Mouse (Mus musculus) hindbrain, postnatal 0 days (tissue): ENCODE results near the gene Gm45140. TPM values are rescaled to one million over a fixed set of nuclear protein-coding genes. Genes with fewer than 3 reads are reported as not detected.

Source experiments
- ATAC-seq: fragments of 200-750 bp; cut with Nextera tagmentation; 2 replicates; pipeline ENCODE4 v1.8.0; 2017; ENCODE audit warnings: mild to moderate bottlenecking, moderate TSS enrichment, moderate library complexity
- DNase-seq: peaks from one replicate; pipeline ENCODE4 v3.0.0-alpha.2; 2015; ENCODE audit warnings: low spot score
- H3K27ac ChIP-seq: fragments of 300-500 bp; sonication (generic); 2 replicates; pipeline ENCODE4 v1.5.1; 2014; ENCODE audit warnings: mild to moderate bottlenecking
- H3K27me3 ChIP-seq: fragments of 300-500 bp; sonication (generic); 2 replicates; pipeline ENCODE4 v1.6.1; 2014; ENCODE audit warnings: low read length, mixed read lengths; ENCODE audit not compliant: insufficient read depth
- H3K36me3 ChIP-seq: fragments of 300-500 bp; sonication (generic); 2 replicates; pipeline ENCODE4 v1.6.1; 2014; ENCODE audit warnings: low read length, mixed read lengths; ENCODE audit not compliant: insufficient read depth
- H3K4me1 ChIP-seq: fragments of 300-500 bp; sonication (generic); 2 replicates; pipeline ENCODE4 v1.6.1; 2014; ENCODE audit warnings: antibody characterized with exemption, low read length, mixed read lengths; ENCODE audit not compliant: insufficient read depth
- H3K4me2 ChIP-seq: fragments of 300-500 bp; sonication (generic); 2 replicates; pipeline ENCODE4 v1.6.1; 2014; ENCODE audit warnings: low read depth, mild to moderate bottlenecking, low read length, moderate library complexity, mixed read lengths
- H3K4me3 ChIP-seq: fragments of 300-500 bp; sonication (generic); 2 replicates; pipeline ENCODE4 v1.5.1; 2014; ENCODE audit warnings: low read length
- H3K9ac ChIP-seq: fragments of 300-500 bp; sonication (generic); replicated peaks from 2 replicates; pipeline ENCODE4 v1.6.1; 2014; ENCODE audit warnings: mild to moderate bottlenecking, low read length, moderate library complexity, mixed read lengths
- H3K9me3 ChIP-seq: fragments of 300-500 bp; sonication (generic); 2 replicates; pipeline ENCODE4 v1.6.1; 2016; ENCODE audit warnings: low read length, mixed read lengths
- CTCF ChIP-seq: IDR thresholded peaks from 2 replicates; pipeline ENCODE4 v1.5.1; 2016; ENCODE audit warnings: antibody characterized with exemption, control low read depth, low read depth
- WGBS: fragments of 180-500 bp; shearing (Covaris S2); extraction: QIAGEN DNeasy Blood & Tissue Kit; methylation state at CpG from one replicate; pipeline ENCODE4 v1.1.7; 2014; 5-methylcytosine and 5-hydroxymethylcytosine counted together
- polyA plus RNA-seq: library from polyadenylated mRNA; unstranded; fragments of >200 nt; fragmentation: Nextera tagmentation; extraction: Ambion mirVana; gene quantifications from 2 replicates; pipeline ENCODE4 v1.2.1, GENCODE M21; 2015
- total RNA-seq: library from RNA; depleted of rRNA; stranded (reverse); fragments of >200 nt; gene quantifications from 2 replicates; pipeline ENCODE4 v1.2.3, GENCODE M21; 2014

The Gm45140 gene
- total and polyA plus RNA-seq, 2 experiments from 2014 or later, result 2.0 TPM; not detected in 1

- TF ChIP-seq CTCF, result no peak
- Histone ChIP-seq H3K27me3 (no peaks in the 10 kb centered on the region), H3K27ac (no peak overlapping the region), H3K4me2 (no peak overlapping the region), H3K9ac (no peak overlapping the region), H3K4me1 (no peaks in the 10 kb centered on the region), H3K4me3 (no peak overlapping the region), H3K36me3 (no peaks in the 10 kb centered on the region), H3K9me3 (no peaks in the 10 kb centered on the region)
- DNase-seq (no peak), ATAC-seq (no peak)
- 86% methylated on average over 6 of the region's 6 CpGs for WGBS
Measured at GRCm38 (mm10) chr6:87866211-87866610, 30.6 kb upstream of the Gm45140 start.

- Histone ChIP-seq H3K4me2 (no peak overlapping the region), H3K4me3 (no peak overlapping the region), H3K9me3 (no peaks in the 10 kb centered on the region), H3K4me1 (no peaks in the 10 kb centered on the region), H3K27me3 (no peaks in the 10 kb centered on the region), H3K9ac (no peak overlapping the region), H3K27ac (no peak overlapping the region), H3K36me3 (no peaks in the 10 kb centered on the region)
- whole genome bisulfite sequencing, result 65% methylated on average over 1 of the region's 1 CpGs
- no peak for TF ChIP-seq CTCF
- DNase-seq, result no peak
- no peak for ATAC-seq
Measured at GRCm38 (mm10) chr6:87857071-87857470, 21.5 kb upstream of the Gm45140 start.

DNA sequence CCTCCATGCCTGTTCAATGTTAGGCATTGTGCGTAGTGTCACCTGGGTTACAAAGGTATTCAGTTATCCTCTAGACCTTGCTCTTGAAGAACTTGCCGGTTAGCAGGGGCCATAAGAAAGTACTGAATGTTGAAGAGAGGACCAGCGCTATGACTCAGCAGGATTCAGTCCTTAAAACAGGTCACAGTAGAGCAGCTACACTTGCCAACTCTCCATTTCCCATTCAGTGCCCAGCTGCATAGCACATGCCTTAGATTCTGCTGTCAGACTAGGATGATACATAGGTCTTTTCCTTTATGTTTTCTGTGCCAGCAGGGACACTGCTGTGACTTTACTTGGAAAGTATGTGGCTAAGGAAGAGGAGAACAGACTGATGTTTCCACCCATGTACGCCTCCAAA, 17.9 kb upstream of the Gm45140 start:
- Histone ChIP-seq H3K27me3 (no peaks in the 10 kb centered on the region), H3K9ac (no peak overlapping the region), H3K4me2 (no peak overlapping the region), H3K9me3 (no peaks in the 10 kb centered on the region), H3K4me3 (no peak overlapping the region), H3K36me3 (no peaks in the 10 kb centered on the region), H3K27ac (no peak overlapping the region), H3K4me1 (peaks cover 8% of the 10 kb centered on the region; the same call in 1 of the 2 replicates)
- no peak for DNase-seq
- TF ChIP-seq CTCF, result no peak
- no peak for ATAC-seq
- WGBS, result 82% methylated on average over 4 of the region's 4 CpGs

DNA sequence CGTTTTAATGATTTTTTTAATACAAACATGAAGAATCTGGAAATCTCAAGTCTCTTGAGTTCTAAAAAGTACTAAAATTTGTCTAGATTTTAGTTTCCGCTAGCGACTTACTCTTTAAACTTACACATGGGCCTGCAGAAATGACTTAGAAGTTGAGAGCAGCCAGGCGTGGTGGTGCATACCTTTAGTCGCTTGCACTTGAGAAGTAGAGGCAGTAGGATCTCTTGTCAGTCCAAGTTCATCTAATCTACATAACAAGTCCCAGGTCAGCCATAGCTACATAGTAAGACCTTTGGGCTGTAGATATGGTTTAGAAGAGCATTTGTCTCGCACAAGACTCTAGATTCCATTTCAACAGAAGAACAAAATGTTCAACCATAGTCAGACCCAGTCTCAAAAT, 16.3 kb upstream of the Gm45140 start:
- peaks cover 9% of the 10 kb centered on the region; the same call in 1 of the 2 replicates for H3K4me1 ChIP-seq
- no peaks in the 10 kb centered on the region for H3K9me3 ChIP-seq
- TF ChIP-seq CTCF, result no peak
- H3K27me3 ChIP-seq, result no peaks in the 10 kb centered on the region
- no peak overlapping the region; the same call in 1 of the 2 replicates for H3K9ac ChIP-seq
- no peaks in the 10 kb centered on the region for H3K36me3 ChIP-seq
- no peak overlapping the region for H3K27ac ChIP-seq
- DNase-seq (no peak), ATAC-seq (no peak)
- no peak overlapping the region for H3K4me3 ChIP-seq
- 84% methylated on average over 6 of the region's 6 CpGs for WGBS
- H3K4me2 ChIP-seq, result peak overlapping the region; percentile 83; the same call in 1 of the 2 replicates

DNA sequence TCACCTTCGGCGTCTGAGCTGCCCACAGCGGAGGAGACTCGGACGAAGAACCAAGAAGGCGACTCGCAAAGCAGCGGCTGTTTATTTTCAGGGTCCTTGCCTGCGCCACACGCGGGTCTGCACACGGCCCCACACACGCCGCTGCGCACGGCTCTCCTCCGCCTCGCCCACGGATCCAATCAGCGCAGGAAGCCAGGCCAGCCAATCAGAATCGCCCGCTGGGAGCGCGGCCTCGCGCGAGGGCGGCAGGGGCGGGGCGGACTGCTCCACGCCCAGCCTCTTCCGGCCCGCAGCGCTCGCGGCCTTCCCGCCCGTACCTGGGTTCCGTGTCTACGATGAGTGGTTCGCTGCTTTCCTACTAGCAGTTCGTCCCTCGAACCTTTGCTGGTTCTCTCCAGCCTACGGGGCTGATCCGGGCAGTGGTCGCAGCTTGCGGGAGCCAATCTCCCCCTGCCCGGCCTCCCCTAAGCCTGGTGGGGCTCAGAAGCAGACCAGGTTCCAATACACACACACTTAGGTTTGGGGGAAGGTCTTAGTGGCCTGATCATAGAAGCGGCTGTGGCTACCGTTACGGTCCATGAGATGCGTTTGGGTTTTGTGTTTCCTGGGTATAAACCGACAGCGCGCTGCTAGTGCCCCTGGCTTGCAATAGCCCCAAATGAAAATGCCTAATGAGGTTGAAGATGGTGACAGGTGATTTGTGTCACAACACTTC, 15.5 kb upstream of the Gm45140 start, which contains the start of gene Cnbp:
Gene Cnbp, minus strand, starts transcription at position 207 of the 715 bp plus-strand sequence.
- peak; percentile 99 for ATAC-seq
- no peaks in the 10 kb centered on the region for H3K36me3 ChIP-seq
- no peak for TF ChIP-seq CTCF
- DNase-seq, result peak; percentile 99
- H3K9me3 ChIP-seq, result no peaks in the 10 kb centered on the region
- peak within 1 kb of the TSS; percentile 100 for H3K9ac ChIP-seq
- H3K4me3 ChIP-seq, result peak within 1 kb of the TSS; percentile 99
- H3K4me2 ChIP-seq, result peak within 1 kb of the TSS; percentile 83
- WGBS, result under 1% methylated on average over 51 of the region's 55 CpGs
- H3K4me1 ChIP-seq, result peaks cover 9% of the 10 kb centered on the region; the same call in 1 of the 2 replicates
- no peaks in the 10 kb centered on the region for H3K27me3 ChIP-seq
- H3K27ac ChIP-seq, result peak within 1 kb of the TSS; percentile 98

- no peaks in the 10 kb centered on the region for H3K9me3 ChIP-seq
- peak overlapping the region; percentile 83 for H3K4me2 ChIP-seq
- H3K27ac ChIP-seq, result peak overlapping the region; percentile 98
- no peak for TF ChIP-seq CTCF
- peak overlapping the region; percentile 99 for H3K4me3 ChIP-seq
- no peaks in the 10 kb centered on the region for H3K27me3 ChIP-seq
- peaks cover 9% of the 10 kb centered on the region; the same call in 1 of the 2 replicates for H3K4me1 ChIP-seq
- H3K9ac ChIP-seq, result peak overlapping the region; percentile 100
- DNase-seq (peak; percentile 65), ATAC-seq (peak; percentile 61)
- peaks cover 3% of the 10 kb centered on the region for H3K36me3 ChIP-seq
- WGBS, result under 1% methylated on average over 68 of the region's 73 CpGs
Measured at GRCm38 (mm10) chr6:87850155-87850899, 14.7 kb upstream of the Gm45140 start.
